Mouse (Mus musculus) lung, adult 2 months (tissue): ENCODE results near the gene Hist2h2bb.

ENCODE experiments used
- CTCF ChIP-seq: fragments of 200-500 bp; IDR thresholded peaks from 2 replicates; pipeline ENCODE4 v1.5.1; 2011; ENCODE audit warnings: mild to moderate bottlenecking, low read length, control low read depth; ENCODE audit not compliant: insufficient read depth
- POLR2A ChIP-seq: fragments of 200-500 bp; IDR thresholded peaks from 2 replicates; pipeline ENCODE4 v1.6.1; 2011; ENCODE audit warnings: low read depth, mild to moderate bottlenecking, control low read depth, low read length, borderline replicate concordance; ENCODE audit errors: extremely low read depth

DNA sequence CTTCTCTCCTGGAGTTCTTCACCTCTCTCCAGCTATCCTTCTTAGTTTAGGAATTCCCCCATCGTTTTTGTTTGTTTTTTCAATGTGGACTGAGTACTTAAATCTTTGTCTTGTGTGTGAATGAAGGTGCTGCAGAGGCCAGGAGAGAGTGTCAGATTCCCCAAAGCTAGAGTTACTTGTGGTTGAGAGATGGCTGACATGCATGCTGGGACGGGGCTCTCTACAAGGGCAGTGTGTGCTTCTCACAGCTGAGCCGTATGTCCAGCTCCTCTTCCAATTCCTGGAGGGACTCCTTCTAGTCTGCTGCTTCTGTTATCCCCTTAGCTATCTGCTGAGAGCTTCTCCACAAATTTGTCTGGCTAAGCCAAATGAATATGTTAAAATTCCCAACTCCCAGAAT lies 33.7 kb upstream of the Hist2h2bb start:
- TF ChIP-seq POLR2A (no peak), CTCF (no peak)
